Mouse (Mus musculus) lung, postnatal 0 days (tissue): ENCODE measurements around the gene Zfyve26.

Source experiments
- CTCF ChIP-seq: IDR thresholded peaks from 2 replicates; pipeline ENCODE4 v1.5.1; 2016; ENCODE audit warnings: antibody characterized with exemption, mild to moderate bottlenecking
- EP300 ChIP-seq: IDR thresholded peaks from 2 replicates; pipeline ENCODE4 v1.6.1; 2016; ENCODE audit warnings: antibody characterized with exemption, mild to moderate bottlenecking, control low read depth

GRCm38 (mm10) chr12:79296126-79296816, at the start of gene Zfyve26:
- TF ChIP-seq EP300 (0 out of 2 replicates have a peak, but pooled peaks have one; percentile 25), CTCF (peak; percentile 35)
